Mouse (Mus musculus) c-Kit-negative CD71-positive TER-119-positive erythroid progenitor cells, embryonic 14.5 days (primary cell): ENCODE measurements around the gene Pcid2.
"Not testable (repeated sequence)": the region's sequence is repeated elsewhere in the genome, so short reads cannot be mapped to it uniquely, and the experiment has no call there.

Experiments used
- DNase-seq: peaks from one replicate; pipeline ENCODE4 v3.0.0-alpha.2; 2013; ENCODE audit warnings: low read depth, low spot score

Pcid2 gene

DNA sequence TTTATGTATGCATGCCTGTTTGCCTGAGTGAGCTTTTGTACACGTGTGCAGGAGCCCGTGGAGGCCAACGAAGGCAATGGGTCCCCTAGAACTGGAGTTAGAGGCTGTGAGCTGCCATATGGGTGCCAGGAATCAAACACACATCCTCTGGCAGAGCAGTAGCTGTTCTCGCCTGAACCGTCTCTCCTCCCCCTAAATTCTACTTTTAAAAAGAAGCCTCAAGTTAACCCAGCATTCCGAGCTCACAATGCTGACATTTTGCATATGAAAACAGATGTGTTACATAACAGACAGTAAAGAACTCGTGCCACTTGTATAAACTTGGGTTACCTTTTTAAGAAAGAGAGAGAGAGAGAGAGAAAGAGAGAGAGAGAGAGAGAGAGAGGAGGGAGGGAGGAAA is 27.7 kb downstream of the Pcid2 start:
- DNase-seq: no peak

GRCm38 (mm10) chr8:13075579-13075978 is 29.7 kb downstream of the Pcid2 start:
- DNase-seq: not testable (repeated sequence)

DNA sequence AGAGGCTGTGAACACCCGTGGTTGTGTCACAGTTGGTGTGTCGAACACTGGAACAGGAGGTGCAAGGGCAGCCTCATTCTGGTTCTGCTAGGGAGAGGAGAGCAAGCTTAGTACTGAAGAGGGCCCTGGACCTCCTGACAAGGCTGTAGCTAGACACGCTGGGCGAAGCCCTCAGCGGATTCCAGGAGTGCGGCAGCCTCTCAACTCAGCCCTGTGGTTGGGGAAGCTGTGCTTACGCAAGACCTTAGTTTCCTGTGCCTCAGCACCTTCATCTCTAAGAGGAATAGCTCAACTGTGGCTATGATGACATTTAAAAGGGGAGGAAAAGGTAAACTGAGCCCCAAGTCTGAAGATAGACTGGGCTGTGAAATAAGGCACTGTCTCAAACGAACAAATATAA is 30.2 kb downstream of the Pcid2 start:
- no peak for DNase-seq

DNA sequence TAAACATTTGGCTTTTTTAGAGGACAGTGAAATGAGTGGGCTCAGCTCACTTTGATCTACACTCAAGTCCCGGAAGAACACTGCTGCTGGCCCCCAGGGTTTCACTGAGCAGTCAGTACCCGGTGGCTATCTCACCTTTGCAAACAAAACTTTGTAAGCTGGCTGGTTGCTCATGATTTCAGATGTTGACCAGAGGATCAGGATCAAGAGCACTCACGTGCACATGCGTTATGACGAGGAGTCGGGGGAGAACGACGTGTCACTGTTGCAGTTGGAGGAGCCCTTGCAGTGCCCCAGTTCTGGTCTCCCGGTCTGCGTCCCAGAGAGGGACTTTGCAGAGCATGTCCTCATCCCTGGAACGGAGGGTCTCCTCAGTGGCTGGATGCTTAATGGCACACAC is 32.0 kb downstream of the Pcid2 start:
- DNase-seq: no peak

GRCm38 (mm10) chr8:13063112-13063511 is 42.1 kb downstream of the Pcid2 start:
- DNase-seq: no peak

DNA sequence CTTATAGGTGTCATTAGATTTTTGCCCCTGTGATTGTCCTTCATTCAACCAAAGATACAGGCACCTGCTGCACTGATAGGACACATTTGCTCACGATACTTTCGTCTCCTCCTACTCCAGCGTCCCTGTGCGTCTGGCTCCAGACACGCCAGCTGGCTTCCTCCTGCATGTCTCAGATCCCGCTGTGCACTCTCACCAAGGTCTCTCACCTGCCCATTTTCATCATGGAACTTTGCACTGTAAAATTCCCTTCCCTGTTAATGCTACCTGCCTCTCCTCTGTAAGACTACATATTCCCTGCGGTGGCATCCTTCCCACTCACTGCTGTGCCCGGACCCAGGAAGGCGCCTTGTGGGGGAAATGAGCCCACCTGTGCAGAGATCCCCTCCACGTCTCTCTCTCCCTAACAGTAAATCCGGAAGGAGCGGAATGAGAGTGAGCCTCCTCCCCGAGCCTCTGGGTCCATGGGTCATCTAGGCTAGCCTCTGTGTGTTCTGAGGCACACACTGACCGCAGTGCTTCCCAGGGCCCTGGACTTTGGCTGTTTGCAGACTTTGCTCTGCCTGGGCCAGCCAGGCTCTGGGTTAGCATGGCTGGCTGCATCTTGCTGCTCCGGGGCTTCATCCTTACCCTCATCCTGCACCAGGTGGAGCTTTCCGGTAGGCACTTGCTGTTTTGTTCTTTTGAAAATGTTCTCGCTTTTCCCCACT is 44.7 kb downstream of the Pcid2 start, which contains the start of gene Proz:
Gene Proz, plus strand, starts transcription at position 474 of the 710 bp plus-strand sequence.
- DNase-seq: no peak

DNA sequence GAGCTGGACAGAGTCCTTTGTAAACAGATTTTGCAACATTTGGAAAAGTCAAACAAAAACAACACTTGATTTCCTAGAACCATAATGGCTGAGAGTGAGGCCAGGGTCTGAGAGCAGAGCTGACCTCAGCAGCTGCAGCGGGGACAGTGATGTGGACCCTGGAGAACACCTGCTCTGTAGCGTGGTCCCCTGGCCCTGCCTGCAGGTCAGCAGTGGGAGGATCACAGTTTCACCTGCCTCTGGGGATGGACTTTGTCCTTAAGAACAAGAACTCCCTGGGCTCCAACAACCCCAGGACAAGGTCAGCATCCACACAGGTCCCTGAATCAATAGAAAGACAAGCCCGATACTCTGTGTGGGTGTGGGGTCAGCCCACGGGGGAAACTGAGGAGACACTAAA is 47.9 kb downstream of the Pcid2 start:
- no peak for DNase-seq

GRCm38 (mm10) chr8:13050550-13050949 is 54.7 kb downstream of the Pcid2 start:
- DNase-seq: no peak

DNA sequence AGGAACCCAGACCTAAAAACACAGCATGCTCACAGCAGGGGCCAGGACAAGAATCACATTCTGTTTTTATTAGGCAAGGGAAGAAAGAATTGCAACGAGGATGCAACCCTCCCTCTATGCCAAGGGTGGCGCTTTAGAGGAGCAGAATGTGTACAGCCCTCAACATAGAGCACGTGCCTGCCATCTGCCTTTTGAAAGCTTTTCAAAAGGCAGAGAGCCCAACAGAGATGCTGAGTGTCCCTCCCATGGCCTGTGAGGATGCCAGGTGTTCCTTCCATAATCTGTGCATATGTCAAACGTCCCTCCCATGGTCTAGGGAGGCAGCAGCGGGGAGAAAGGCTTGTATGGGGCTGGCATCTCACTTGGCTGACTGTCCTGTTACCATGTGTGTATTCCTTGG is 57.6 kb downstream of the Pcid2 start:
- DNase-seq: no peak

DNA sequence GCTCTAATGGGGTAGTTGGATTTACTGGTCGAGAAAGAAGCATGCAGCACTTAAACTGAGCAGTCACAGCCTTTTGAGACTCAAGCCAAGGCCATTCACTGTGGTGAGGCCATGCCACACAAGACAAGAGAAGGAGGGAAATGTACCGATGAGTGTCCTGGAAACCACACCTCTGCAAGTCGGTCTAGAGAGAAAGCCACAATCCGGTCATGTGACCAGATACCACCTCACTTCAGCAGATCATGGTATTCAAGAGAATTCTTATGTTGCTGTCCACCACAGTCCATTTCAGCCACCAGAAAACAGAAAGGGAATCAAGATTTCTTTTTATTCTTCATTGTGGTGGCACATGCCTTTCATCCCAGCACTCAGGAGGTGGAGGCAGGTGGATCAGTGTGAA is 63.8 kb downstream of the Pcid2 start:
- no peak for DNase-seq

GRCm38 (mm10) chr8:13039054-13039453 is 66.2 kb downstream of the Pcid2 start:
- no peak for DNase-seq

DNA sequence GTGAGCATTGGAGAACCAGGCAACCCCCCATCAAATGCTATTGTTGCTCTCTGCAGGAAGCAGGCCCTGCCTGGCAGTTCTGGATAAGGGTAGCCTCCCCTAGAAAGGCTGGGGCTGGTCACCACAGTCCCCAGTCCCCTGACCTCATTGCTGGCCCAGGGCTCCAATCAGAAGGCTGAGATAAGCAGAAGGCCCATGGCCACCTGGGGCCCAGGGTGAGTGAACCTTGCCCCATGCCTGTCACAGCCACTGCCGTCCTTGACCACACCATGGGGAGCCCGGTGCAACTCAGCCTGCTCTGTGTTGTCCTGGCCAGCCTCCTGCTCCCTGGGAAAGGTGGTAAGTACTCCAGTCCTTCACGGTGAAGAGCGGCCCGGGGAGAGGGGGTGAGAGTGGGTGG is 67.7 kb downstream of the Pcid2 start:
- DNase-seq: no peak

DNA sequence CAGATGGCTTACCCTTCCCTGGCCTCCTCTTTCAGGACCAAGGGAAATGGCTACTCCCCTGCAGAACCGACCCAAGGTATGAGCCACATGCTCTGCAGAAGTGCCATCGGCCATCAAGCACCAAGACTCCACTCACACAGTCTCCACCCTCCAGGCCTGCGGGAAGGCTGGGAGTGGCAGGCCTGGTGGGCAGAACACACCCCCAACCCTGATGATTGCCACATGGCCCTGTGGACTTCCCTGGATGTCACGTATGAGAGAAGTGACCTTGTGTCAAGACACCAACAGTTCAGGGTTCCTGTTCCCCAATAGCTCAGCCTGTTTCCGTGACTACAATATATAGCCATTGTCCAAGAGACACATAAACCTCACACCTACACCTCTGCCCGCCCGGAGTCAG is 68.2 kb downstream of the Pcid2 start, which contains the start of gene F10:
Gene F10, plus strand, starts transcription at position 294 of the 400 bp plus-strand sequence.
- no peak for DNase-seq

GRCm38 (mm10) chr8:13036346-13036812 is 68.9 kb downstream of the Pcid2 start:
- no peak for DNase-seq

DNA sequence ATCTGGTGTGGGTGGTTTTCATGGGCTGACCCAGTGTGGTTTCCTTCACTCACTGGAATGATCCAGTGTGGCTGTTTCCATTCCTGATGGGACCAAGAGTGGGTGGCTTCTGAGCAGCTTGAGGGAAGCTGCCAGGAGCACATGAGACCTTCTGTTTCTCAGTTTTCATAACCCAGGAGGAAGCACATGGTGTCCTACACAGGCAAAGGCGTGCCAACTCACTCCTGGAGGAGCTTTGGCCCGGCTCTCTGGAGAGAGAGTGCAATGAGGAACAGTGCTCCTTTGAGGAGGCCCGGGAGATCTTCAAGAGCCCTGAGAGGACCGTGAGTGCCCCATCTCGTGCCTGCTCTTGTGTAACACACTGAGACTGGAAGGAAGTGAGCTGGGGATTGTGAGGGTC is 76.8 kb downstream of the Pcid2 start:
- DNase-seq: no peak

GRCm38 (mm10) chr8:13027615-13028014 is 77.6 kb downstream of the Pcid2 start:
- no peak for DNase-seq
